8 mouse cellular contexts compared by ENCODE assay signal in the genomic region with DNA sequence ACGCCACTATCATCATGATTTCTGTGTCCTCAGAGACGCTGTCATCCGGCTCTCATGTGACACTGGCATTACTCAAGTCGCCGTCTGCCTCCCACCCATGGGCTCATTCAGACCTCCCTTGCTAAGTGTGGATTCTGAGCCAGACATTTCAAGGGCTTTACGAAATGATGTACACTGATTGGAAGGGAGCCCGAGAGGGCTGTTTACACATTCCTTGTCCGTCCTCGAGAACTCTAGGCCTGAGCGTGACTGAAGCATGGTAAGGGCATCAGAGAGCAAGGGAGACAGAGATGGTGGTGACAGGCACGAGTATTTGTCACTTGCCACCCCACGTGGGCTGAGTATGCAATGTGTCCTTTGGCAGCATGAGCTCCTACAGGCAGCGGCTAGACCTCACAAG. TPM values are rescaled to one million over a fixed set of nuclear protein-coding genes. Genes with fewer than 3 reads are reported as not detected.
DNase-seq lines count a peak whose midpoint lies in the region; ATAC-seq lines count a peak whose summit lies in the region.

No protein-coding gene starts in this region.

- H3K4me2 ChIP-seq in intestine, embryonic 16.5 days (ENCODE audit: low read depth, low read length), result no peak overlapping the region

- DNase-seq in frontal cortex, postnatal 14 days (ENCODE audit: low spot score in 2 of 2), result no peak
- DNase-seq in ovary, adult 18-20 months (ENCODE audit: low spot score), result peak; percentile 37
- DNase-seq in ovary, postnatal 14 days (ENCODE audit: low spot score), result no peak
- DNase-seq in telencephalon, adult 2 months (ENCODE audit: low read depth, low spot score), result peak; percentile 42
- no peak for DNase-seq in testis, postnatal 14 days (ENCODE audit: low spot score)
- no peak for DNase-seq in gastrocnemius, postnatal 25 days

- H3K4me1 ChIP-seq in intestine, embryonic 16.5 days (ENCODE audit: control insufficient read depth, insufficient read depth, low read length), result peaks cover 20% of the 10 kb centered on the region

- H3K36me3 ChIP-seq in intestine, embryonic 16.5 days (ENCODE audit: control insufficient read depth, insufficient read depth, low read length), result no peaks in the 10 kb centered on the region

- H3K27ac ChIP-seq in intestine, embryonic 16.5 days (ENCODE audit: low read length), result peak overlapping the region; percentile 65

- H3K27me3 ChIP-seq in intestine, embryonic 16.5 days (replicated peaks; ENCODE audit: control insufficient read depth, insufficient read depth, low read length), result no peaks in the 10 kb centered on the region

- WGBS in intestine, embryonic 16.5 days, result 41% methylated on average over 13 of the region's 13 CpGs

- H3K9me3 ChIP-seq in intestine, embryonic 16.5 days (ENCODE audit: control insufficient read depth, low read length), result no peaks in the 10 kb centered on the region

- ATAC-seq in frontal cortex, adult (ENCODE audit: low TSS enrichment), result peak; percentile 47
- peak; percentile 82 for ATAC-seq in intestine, embryonic 16.5 days

- no peak overlapping the region for H3K9ac ChIP-seq in intestine, embryonic 16.5 days (ENCODE audit: low read depth, low read length)

- H3K4me3 ChIP-seq in intestine, embryonic 16.5 days (ENCODE audit: low read length), result no peak overlapping the region

RNA-seq across cellular contexts. Expression of a gene that starts 49.0 kb away (rescaled TPM):
- 35.1 and 35.9 TPM in 2 replicates for polyA plus RNA-seq in intestine, embryonic 16.5 days (2015; fragmentation: Nextera tagmentation; extraction: Ambion mirVana)
- total RNA-seq in gastrocnemius, postnatal 25 days (2021), result 10 to 100 TPM; 30.7 to 39.0 TPM

Comparison
In these comparisons a context has a peak if more than half of its experiments do, and no peak if none do; other contexts are left out.
1. DNase-seq: peak in ovary, adult 18-20 months (single experiment) and telencephalon, adult 2 months (single experiment); none in frontal cortex, postnatal 14 days (0 of 2), ovary, postnatal 14 days (single experiment), testis, postnatal 14 days (single experiment) and gastrocnemius, postnatal 25 days (single experiment).